Mouse (Mus musculus): ENCODE measurements at regions not wholly inside any gene's neighbourhood (a gene's known extent, or its start where the extent isn't known, plus 50 kb on each side); places are given as distances from the start of the nearest gene placed in this dataset.

GRCm38 (mm10) chr10:60955467-60955866 is 124.1 kb upstream of the Unc5b start:
- TF ChIP-seq CTCF (IDR thresholded peaks at IDR 0.05; ENCODE audit: borderline replicate concordance, extremely low read depth, insufficient read depth, insufficient read length) (no peak), POLR2A (IDR thresholded peaks at IDR 0.05; ENCODE audit: borderline replicate concordance, extremely low read depth, insufficient read depth, insufficient read length, poor library complexity, severe bottlenecking) (no peak)

Data from brain, embryonic 14.5 days (tissue).